Mouse (Mus musculus) urinary bladder, postnatal 10 days (tissue): ENCODE measurements around the gene Vmn1r74.
"Not testable (repeated sequence)": the region's sequence is repeated elsewhere in the genome, so short reads cannot be mapped to it uniquely, and the experiment has no call there.

Source experiments
- DNase-seq: peaks from one replicate; pipeline ENCODE4 v3.0.0; 2022; ENCODE audit warnings: low spot score

The Vmn1r74 gene

GRCm38 (mm10) chr7:11833680-11834079 is at the start of gene Vmn1r74:
Gene Vmn1r74, plus strand, starts transcription at chr7:11833980.
- no peak for DNase-seq

GRCm38 (mm10) chr7:11813751-11814150 is 20.0 kb upstream of the Vmn1r74 start:
- no peak for DNase-seq

GRCm38 (mm10) chr7:11822166-11822565 is 11.6 kb upstream of the Vmn1r74 start:
- DNase-seq = no peak

- DNase-seq = not testable (repeated sequence)
Measured at GRCm38 (mm10) chr7:11823246-11823645, 10.5 kb upstream of the Vmn1r74 start.

- no peak for DNase-seq
Measured at GRCm38 (mm10) chr7:11874330-11874729, 40.5 kb downstream of the Vmn1r74 start, which contains the start of gene Vmn1r75. Gene Vmn1r75, plus strand, starts transcription at chr7:11874630.
